Mouse (Mus musculus) CH12.LX (cell line): Measurements from ENCODE around the gene Qpctl.
A peak's percentile ranks its signal among the peaks of the same experiment; 100 is the strongest.

ENCODE experiments used
- CTCF ChIP-seq, 2 experiments: IDR thresholded peaks in 1 of 2; conservative IDR thresholded peaks in 1 of 2; 2 replicates each; pipeline ENCODE4 v1.5.1; 2011 to 2012; ENCODE audit warnings: low read depth in 2 of 2, low read length in 2 of 2, improper control_type of control experiment in 1 of 2, inconsistent platforms in 1 of 2, mild to moderate bottlenecking in 1 of 2, moderate library complexity in 1 of 2
- GABPA ChIP-seq: IDR thresholded peaks from 2 replicates; pipeline ENCODE4 v1.6.1; 2012; ENCODE audit warnings: low read depth, low read length, improper control_type of control experiment, inconsistent platforms; ENCODE audit not compliant: insufficient replicate concordance
- JUN ChIP-seq: IDR thresholded peaks from 2 replicates; pipeline ENCODE4 v1.6.1; 2011; ENCODE audit warnings: low read depth, mild to moderate bottlenecking, low read length, improper control_type of control experiment, moderate library complexity; ENCODE audit not compliant: insufficient read depth
- JUND ChIP-seq: conservative IDR thresholded peaks from 2 replicates; pipeline ENCODE4 v1.6.1; 2011; ENCODE audit warnings: low read depth, low read length, improper control_type of control experiment
- POLR2A ChIP-seq: IDR thresholded peaks from 2 replicates; pipeline ENCODE4 v1.6.1; 2011; ENCODE audit warnings: low read depth, mild to moderate bottlenecking, improper control_type of control experiment, low read length
- TBP ChIP-seq: conservative IDR thresholded peaks from 2 replicates; pipeline ENCODE4 v1.6.1; 2011; ENCODE audit warnings: low read depth, low read length, improper control_type of control experiment
- ZMIZ1 ChIP-seq: IDR thresholded peaks from 2 replicates; pipeline ENCODE4 v1.6.1; 2012; ENCODE audit warnings: low read depth, mild to moderate bottlenecking, inconsistent platforms, low read length, improper control_type of control experiment

DNA sequence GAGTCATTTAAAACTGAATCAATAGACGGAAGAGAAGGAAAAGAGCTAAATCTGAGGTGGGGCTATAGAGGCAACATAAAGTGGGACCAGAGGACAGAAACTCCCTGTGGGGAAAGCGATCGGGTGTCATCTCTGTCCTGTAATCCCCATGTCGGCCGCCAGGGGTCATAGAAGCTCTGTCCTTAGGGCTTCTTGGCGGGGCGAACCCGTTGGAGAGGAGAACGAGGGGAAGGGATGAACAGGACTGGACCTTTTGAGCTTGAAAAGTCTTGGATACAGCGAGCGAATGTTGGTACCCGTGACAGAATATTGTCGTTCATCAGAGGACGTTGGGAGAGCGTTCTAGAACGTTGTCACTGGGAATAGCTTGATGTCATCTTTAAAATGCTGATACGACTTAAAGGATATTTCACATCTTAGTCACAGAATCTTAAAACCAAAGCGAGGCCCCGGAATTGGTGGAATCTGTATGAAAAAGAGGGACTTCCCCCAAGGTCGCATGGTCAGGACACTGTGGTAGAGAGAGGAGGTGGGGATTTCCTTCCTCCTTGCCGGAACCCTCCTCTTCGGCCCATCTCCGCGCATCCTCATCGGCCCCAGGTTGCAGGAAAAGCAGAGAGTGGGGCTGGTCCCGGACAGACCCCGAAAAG is 29.5 kb upstream of the Qpctl start:
- TF ChIP-seq CTCF (conservative IDR thresholded peaks at IDR 0.05 in 1 of 2, IDR thresholded peaks at IDR 0.05 in 1 of 2; ENCODE audit: low read depth in 2 of 2, low read length in 2 of 2) (peak; percentile 68 to 95), TBP (no peak), POLR2A (peak; percentile 45; the same call in 1 of the 2 replicates), JUN (no peak), JUND (no peak), ZMIZ1 (no peak), GABPA (no peak)
